Mouse (Mus musculus) cerebellum, postnatal 36 days (tissue): Measurements from ENCODE around the gene Traf3ip1.

Source experiments
- DNase-seq, 2 experiments: peaks; one replicate each; pipeline ENCODE4 v3.0.0; 2021 to 2022; ENCODE audit warnings: mixed read lengths in 2 of 2

Gene Traf3ip1

GRCm38 (mm10) chr1:91494457-91495140 is at the start of gene Traf3ip1:
TSS of gene Traf3ip1 (plus strand) at chr1:91494647.
- DNase-seq = peak; percentile 94 to 97

- DNase-seq = no peak
These were observed 49.3 kb upstream of the Traf3ip1 start for GRCm38 (mm10) chr1:91444841-91445830.

DNA sequence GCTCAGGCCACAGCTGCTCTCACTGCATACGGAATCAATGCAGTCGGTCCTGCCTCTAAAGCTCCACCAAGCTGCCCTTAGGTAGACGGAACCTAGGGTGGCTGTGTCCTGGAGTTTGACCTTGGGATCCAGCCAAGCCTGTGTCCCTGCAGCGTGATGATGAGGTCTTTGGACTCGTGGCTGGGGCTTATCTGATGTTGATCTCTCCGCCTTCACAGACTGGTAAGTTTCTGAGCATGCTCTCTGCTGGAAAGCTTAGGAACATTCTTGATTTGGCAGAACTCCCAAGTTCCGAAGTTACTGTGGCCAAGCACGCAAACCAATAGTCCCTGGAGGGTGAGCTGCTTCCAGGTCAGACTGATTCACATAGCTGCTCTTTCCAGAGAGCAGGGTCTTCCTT is 48.4 kb upstream of the Traf3ip1 start:
- DNase-seq = no peak

- DNase-seq = no peak
These were observed 47.9 kb upstream of the Traf3ip1 start for GRCm38 (mm10) chr1:91446511-91446910.

GRCm38 (mm10) chr1:91448688-91449087 is 45.8 kb upstream of the Traf3ip1 start:
- no peak for DNase-seq

GRCm38 (mm10) chr1:91450851-91451250 is 43.6 kb upstream of the Traf3ip1 start:
- DNase-seq = no peak

DNA sequence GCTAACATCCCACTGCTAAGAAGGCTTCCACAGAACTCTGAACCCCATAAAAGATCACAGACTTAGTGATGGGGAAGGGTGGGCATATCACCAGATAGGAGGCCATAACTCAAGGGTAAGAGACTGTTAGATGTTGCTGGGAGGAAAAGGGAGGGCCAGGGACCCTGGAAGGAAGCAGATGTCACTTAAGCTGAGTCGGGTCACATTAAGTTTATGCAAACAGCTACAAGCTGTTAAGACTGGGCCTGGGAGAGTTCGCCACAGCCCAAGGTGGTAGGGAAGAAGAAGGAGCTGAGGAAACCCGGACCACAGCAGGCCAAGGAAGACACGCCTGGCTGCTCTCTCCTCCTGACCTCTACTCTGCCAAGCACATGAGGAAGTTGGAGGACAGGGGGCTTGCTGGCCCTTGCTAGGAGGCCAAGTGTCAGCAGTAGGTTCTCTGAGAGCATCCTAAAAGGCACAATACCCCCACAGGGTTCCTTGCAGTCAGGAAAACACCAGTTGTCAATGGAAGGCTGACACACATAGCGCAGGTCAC is 42.8 kb upstream of the Traf3ip1 start:
- DNase-seq = no peak

DNA sequence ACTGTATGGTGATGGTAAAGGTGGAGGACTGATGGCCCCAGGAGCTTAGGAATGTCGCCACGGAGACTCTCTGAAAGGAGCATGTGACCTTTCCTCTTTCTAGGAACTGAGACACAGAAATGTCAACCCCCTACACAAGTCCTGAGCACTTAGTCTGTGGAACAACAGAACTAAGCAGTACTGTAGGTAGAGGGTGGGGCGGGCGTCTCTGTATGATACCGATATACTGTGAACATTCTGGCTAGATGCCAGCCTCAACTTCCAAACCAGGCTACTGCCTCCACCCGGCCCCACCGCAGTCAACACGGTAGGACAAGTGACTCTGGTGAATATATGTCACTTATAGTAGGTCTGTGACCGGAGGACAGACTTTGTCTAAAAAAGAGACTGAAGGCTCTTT is 40.5 kb upstream of the Traf3ip1 start:
- no peak for DNase-seq

DNA sequence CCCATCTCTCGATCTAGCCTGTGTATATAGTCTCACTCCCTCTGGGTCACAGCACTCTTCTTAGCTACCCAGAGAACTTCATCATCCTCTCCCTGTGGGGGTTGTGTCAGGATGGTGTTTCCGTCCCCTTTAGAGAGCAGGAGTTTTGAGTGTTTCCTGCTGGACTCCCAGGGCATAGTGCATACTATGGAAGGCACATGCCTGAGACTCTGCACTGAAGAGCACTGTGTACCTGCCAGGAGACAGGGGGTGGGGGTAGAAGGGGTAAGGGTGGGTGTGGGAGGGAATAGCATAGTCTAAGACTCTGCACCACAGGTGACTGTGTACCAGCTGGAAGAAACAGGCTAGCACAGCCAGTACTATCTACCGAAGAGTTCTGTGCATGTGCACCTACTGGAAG is 40.1 kb upstream of the Traf3ip1 start:
- DNase-seq = no peak

- DNase-seq = no peak
These were observed 39.5 kb upstream of the Traf3ip1 start for GRCm38 (mm10) chr1:91454927-91455326.

- no peak for DNase-seq
These were observed 38.7 kb upstream of the Traf3ip1 start for GRCm38 (mm10) chr1:91455661-91456161.

- DNase-seq = no peak
These were observed 38.1 kb upstream of the Traf3ip1 start for GRCm38 (mm10) chr1:91456301-91456801.

DNA sequence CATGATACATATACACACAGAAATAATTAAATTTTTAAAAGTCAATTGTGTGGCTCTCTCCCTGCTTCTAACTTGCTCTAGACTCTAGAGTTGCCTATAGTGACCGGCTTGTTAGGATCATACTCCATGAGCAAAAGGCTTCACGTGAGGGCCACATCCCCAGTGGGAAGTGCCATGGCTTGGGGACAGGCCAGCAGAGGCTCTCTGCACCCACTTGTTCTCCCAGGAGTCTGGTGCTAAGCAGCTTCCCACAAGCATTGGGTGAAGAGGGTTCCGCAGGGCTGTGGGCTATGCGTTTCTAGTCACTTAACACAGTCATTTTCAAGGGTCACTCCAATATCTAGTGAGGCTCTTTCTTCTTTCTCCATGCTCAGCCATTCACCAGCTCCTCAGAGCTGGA is 37.3 kb upstream of the Traf3ip1 start:
- no peak for DNase-seq

DNA sequence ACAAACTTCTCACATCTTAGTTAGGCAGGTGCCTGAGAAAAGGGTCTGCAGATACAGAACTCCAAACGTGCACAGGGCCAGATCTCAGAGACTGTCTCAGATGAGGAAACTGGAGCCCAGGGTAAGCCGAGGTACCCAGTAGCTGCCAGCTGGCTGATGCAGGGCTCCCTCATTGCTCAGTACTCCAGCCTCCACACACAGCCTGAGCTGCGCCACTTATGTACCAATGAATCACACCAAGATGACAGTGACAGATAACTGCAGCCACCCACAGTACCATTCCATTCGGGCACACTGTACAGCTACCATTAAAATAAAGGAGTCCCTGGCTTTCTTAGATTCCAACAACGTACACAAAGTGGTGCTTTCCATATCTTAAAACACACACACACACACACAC is 36.7 kb upstream of the Traf3ip1 start:
- no peak for DNase-seq

DNA sequence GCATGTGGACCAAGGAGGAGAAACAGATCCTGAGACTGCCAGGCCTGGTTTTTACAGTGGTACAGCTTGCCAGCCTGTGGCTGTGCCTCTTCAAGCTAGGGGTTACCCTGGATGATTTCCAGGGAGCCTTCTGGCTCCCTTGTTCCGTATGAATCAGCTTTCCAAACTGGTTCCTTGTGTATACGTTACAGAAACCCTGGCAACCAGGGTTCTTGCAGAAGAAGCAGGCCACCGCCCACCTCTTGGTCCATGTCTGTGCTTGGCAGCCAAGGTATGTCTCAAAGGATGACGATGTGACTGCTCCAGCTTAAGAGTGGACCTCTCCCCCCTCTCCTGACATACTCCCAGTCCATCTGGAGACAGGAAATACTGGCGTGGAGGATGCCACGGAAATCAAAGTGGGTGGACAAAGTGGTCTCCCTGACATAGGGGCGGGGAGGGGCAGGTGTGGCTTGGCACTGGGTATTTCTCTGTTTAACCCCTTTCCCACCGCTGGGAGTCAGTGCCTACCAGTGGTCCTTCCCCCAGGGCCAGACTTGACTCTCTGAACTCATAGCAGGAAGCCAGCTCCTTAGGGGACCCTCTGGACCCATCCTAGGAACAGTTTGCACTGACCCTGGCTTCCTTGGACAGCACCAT is 36.1 kb upstream of the Traf3ip1 start:
- DNase-seq = peak; percentile 28 to 41

DNA sequence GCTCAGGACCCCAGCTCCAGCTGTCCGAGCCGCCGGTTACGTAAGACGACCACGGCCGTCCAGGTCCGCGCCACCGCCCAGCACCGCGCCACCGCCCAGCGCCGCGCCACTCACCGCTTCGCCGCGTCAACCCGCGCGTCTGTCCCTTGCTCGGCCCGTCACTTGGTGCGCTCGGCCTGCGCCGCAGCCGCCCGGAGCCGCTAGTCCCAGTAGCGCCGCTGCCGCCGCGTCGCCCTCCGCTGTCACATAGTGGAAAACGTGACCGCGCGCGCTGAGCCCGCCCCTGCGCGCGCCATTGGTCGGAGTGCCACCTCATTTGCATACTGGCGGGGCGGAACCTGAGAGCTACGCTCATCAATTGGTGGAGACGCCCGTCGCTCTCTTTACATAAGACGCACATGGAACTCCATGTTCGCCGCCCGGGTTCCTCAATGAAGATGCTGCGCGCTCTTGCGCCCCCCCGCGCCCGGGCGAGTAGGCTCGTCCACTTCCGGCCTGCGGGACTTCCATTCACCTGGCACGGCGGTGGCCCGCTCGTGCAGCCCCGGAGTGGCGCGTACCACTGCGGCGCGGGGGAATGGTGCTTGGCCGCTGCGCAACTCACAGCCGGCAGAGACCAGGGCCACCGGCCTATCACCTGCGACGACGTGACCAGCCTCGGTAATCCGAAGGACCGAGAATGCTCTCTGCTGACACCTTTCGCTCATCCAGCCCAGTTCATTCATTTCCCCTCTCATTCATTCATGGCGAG is 35.2 kb upstream of the Traf3ip1 start, which contains the start of gene Per2:
Gene Per2 (minus strand): TSS at position 266 of the 751 bp plus-strand sequence.
- peak; percentile 100 for DNase-seq

GRCm38 (mm10) chr1:91460069-91460468 is 34.4 kb upstream of the Traf3ip1 start:
- no peak for DNase-seq

- DNase-seq = no peak
These were observed 33.9 kb upstream of the Traf3ip1 start for GRCm38 (mm10) chr1:91460564-91460963.

GRCm38 (mm10) chr1:91463336-91463995 is 31.0 kb upstream of the Traf3ip1 start:
- no peak for DNase-seq

DNA sequence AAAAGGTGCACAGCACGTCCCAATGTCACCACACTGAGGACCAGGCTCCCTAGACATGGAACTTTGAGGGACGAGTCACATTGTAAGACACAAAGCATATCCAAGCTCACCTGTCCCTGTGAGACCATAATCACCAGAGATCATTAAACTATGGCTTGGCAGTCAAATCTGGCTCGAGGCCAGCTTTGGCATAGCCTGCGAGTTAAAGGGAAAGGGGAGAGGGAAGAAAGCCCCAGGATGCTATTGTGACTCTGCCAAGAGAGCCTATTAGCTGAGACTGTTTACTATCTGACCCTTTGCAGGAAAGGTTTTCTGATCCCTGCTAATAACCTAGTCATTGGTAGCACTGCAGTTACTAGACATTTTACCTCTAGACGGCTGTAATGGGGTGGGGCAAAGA is 30.0 kb upstream of the Traf3ip1 start:
- DNase-seq = no peak

GRCm38 (mm10) chr1:91465244-91465643 is 29.2 kb upstream of the Traf3ip1 start:
- no peak for DNase-seq
